ENCODE assay signal across 10 mouse cellular contexts in genomic region chr9:113177181-113177917, GRCm38 (mm10).
DNase-seq lines count a peak whose midpoint lies in the region; ATAC-seq lines count a peak whose summit lies in the region.
"Had no signal": no experiment of that assay in that cellular context is flagged by ENCODE, and none has a peak within 500 bp of the region (broad histone marks: within the 10 kb centered on the region; RNA-seq: fewer than 3 reads in every experiment).

No protein-coding gene starts in this region.

- no peak overlapping the region for H3K4me3 ChIP-seq in limb, embryonic 15.5 days
- H3K4me3 ChIP-seq: midbrain, embryonic 12.5 days had no signal

- no peak for ATAC-seq in limb, embryonic 15.5 days (ENCODE audit: insufficient number of reproducible peaks, low FRiP score, low TSS enrichment, low read depth)

- no peaks in the 10 kb centered on the region for H3K9me3 ChIP-seq in limb, embryonic 15.5 days
- H3K9me3 ChIP-seq: midbrain, embryonic 12.5 days had no signal

- no peaks in the 10 kb centered on the region for H3K27me3 ChIP-seq in limb, embryonic 15.5 days
- H3K27me3 ChIP-seq: midbrain, embryonic 12.5 days had no signal

- peak; percentile 88 for DNase-seq in brain, embryonic 18.5 days (ENCODE audit: low read depth, low spot score)
- peak; percentile 69 to 80 for DNase-seq in cerebellum, postnatal 25 days
- peak; percentile 79 for DNase-seq in layer of hippocampus, adult 9-10 months (ENCODE audit: low spot score)
- no peak for DNase-seq in ovary, adult 18-20 months (ENCODE audit: low spot score)
- DNase-seq in urinary bladder, adult 18-20 months (ENCODE audit: low spot score in 2 of 2), result no peak
- no peak for DNase-seq in adrenal gland, adult 18-20 months (ENCODE audit: low spot score in 2 of 2)
- no peak for DNase-seq in neural tube, embryonic 10.5 days (ENCODE audit: extremely low spot score, low spot score)
- DNase-seq: spleen, adult 18-20 months had no signal

- no peak overlapping the region for H3K27ac ChIP-seq in limb, embryonic 15.5 days
- H3K27ac ChIP-seq: midbrain, embryonic 12.5 days had no signal

- H3K9ac ChIP-seq in limb, embryonic 15.5 days, result no peak overlapping the region
- H3K9ac ChIP-seq: midbrain, embryonic 12.5 days had no signal

- H3K36me3 ChIP-seq in limb, embryonic 15.5 days, result no peaks in the 10 kb centered on the region
- H3K36me3 ChIP-seq: midbrain, embryonic 12.5 days had no signal

- 0 out of 2 replicates have a peak overlapping the region, but pooled peaks have one; percentile 10 for H3K4me2 ChIP-seq in limb, embryonic 15.5 days
- H3K4me2 ChIP-seq: midbrain, embryonic 12.5 days had no signal

- 19% methylated on average over 15 of the region's 15 CpGs for WGBS in limb, embryonic 15.5 days

- H3K4me1 ChIP-seq in limb, embryonic 15.5 days, result 0 out of 2 replicates have a peak, but pooled peaks cover 3% of the 10 kb centered on the region
- H3K4me1 ChIP-seq: midbrain, embryonic 12.5 days had no signal

Comparison
In these comparisons a context has a peak if more than half of its experiments do, and no peak if none do; other contexts are left out.
1. DNase-seq: peak in brain, embryonic 18.5 days (single experiment), cerebellum, postnatal 25 days (2 of 2) and layer of hippocampus, adult 9-10 months (single experiment); none in ovary, adult 18-20 months (single experiment), urinary bladder, adult 18-20 months (0 of 2), adrenal gland, adult 18-20 months (0 of 2) and neural tube, embryonic 10.5 days (single experiment).